Mouse (Mus musculus) layer of hippocampus, postnatal 14 days (tissue): ENCODE results near the gene Cnga1. TPM values are rescaled to one million over a fixed set of nuclear protein-coding genes. Genes with fewer than 3 reads are reported as not detected.

Experiments used
- DNase-seq, 2 experiments: peaks; one replicate each; pipeline ENCODE4 v3.0.0; 2021 to 2022; ENCODE audit warnings: low spot score in 2 of 2, mixed read lengths in 1 of 2
- total RNA-seq, 2 experiments: library from RNA; stranded (reverse); gene quantifications; 2 replicates each; pipeline ENCODE4 v1.2.3; 2021

Gene Cnga1
- total RNA-seq, 2 experiments from 2014 or later = not detected

DNA sequence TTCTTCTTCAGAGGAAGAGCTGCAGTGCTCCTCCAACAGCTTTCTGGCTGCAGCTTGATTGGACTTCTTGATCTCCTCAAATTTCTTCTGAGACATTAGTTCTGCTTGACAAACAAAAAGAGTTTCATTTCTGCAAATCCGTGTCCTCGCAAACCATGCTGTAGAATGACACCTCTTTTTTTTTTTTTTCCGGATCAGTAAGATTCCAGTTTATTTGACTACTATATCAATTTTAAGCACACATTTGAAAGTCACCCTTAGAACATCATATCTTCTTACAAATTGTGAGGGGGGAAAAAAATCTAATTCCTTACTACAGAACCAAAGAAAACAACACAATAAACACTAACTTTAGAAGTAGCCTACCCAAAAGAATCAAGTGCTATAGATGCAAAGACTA is 87.8 kb downstream of the Cnga1 start:
- DNase-seq = no peak

Other genes with a start within 250 kb of the Cnga1 start
- under 1 TPM in 1 of 2 experiments, not detected in 1; 0.28 TPM for gene Corin, start 139.8 kb downstream of the Cnga1 start, total RNA-seq
- gene Nfxl1, start 84.6 kb downstream of the Cnga1 start, total RNA-seq = 10 to 100 TPM; 12.7 to 16.9 TPM
- under 1 TPM; 0.46 to 0.62 TPM for gene Zar1, start 63.0 kb downstream of the Cnga1 start, total RNA-seq
- under 1 TPM; 0.78 to 0.81 TPM for gene Gm5868, start 56.7 kb downstream of the Cnga1 start, total RNA-seq
- not detected for gene Nipal1, start 3.5 kb upstream of the Cnga1 start, total RNA-seq
- gene Txk, start 108.5 kb upstream of the Cnga1 start, total RNA-seq = not detected
- gene Tec, start 224.2 kb upstream of the Cnga1 start, total RNA-seq = 1 to 10 TPM; 1.8 to 1.9 TPM